ENCODE assay signal across 12 mouse cellular contexts in genomic region chr4:141304223-141304611, GRCm38 (mm10). TPM values are rescaled to one million over a fixed set of nuclear protein-coding genes. Genes with fewer than 3 reads are reported as not detected.
DNase-seq lines count a peak whose midpoint lies in the region; ATAC-seq lines count a peak whose summit lies in the region.
"Had no signal": no experiment of that assay in that cellular context is flagged by ENCODE, and none has a peak within 500 bp of the region (broad histone marks: within the 10 kb centered on the region; RNA-seq: fewer than 3 reads in every experiment).

No protein-coding gene starts in this region.

- ATAC-seq in kidney, embryonic 15.5 days (replicated peaks; ENCODE audit: low FRiP score), result no peak
- ATAC-seq in intestine, embryonic 16.5 days, result no peak
- ATAC-seq: hindbrain, embryonic 16.5 days had no signal

- peaks cover 83% of the 10 kb centered on the region for H3K4me1 ChIP-seq in kidney, embryonic 15.5 days
- H3K4me1 ChIP-seq in intestine, embryonic 16.5 days (ENCODE audit: control insufficient read depth, insufficient read depth, low read length), result peaks cover 35% of the 10 kb centered on the region

- no peaks in the 10 kb centered on the region for H3K9me3 ChIP-seq in kidney, embryonic 15.5 days (replicated peaks)
- no peaks in the 10 kb centered on the region for H3K9me3 ChIP-seq in intestine, embryonic 16.5 days (ENCODE audit: control insufficient read depth, low read length)
- H3K9me3 ChIP-seq: neural tube, embryonic 15.5 days had no signal

- H3K4me2 ChIP-seq in kidney, embryonic 15.5 days, result peak overlapping the region; percentile 78
- H3K4me2 ChIP-seq in intestine, embryonic 16.5 days (ENCODE audit: low read depth, low read length), result peak overlapping the region; percentile 84; the same call in 1 of the 2 replicates

- H3K27me3 ChIP-seq in kidney, embryonic 15.5 days, result peaks cover 20% of the 10 kb centered on the region; the same call in 1 of the 2 replicates
- H3K27me3 ChIP-seq in intestine, embryonic 16.5 days (replicated peaks; ENCODE audit: control insufficient read depth, insufficient read depth, low read length), result no peaks in the 10 kb centered on the region

- peaks cover 19% of the 10 kb centered on the region for H3K36me3 ChIP-seq in kidney, embryonic 15.5 days
- no peaks in the 10 kb centered on the region for H3K36me3 ChIP-seq in intestine, embryonic 16.5 days (ENCODE audit: control insufficient read depth, insufficient read depth, low read length)
- H3K36me3 ChIP-seq: neural tube, embryonic 15.5 days had no signal

- H3K27ac ChIP-seq in kidney, embryonic 15.5 days, result peak overlapping the region; percentile 85
- H3K27ac ChIP-seq in intestine, embryonic 16.5 days (ENCODE audit: low read length), result no peak overlapping the region
- H3K27ac ChIP-seq: neural tube, embryonic 15.5 days had no signal

- H3K9ac ChIP-seq in kidney, embryonic 15.5 days, result no peak overlapping the region
- peak overlapping the region; percentile 84 for H3K9ac ChIP-seq in intestine, embryonic 16.5 days (ENCODE audit: low read depth, low read length)
- H3K9ac ChIP-seq: neural tube, embryonic 15.5 days had no signal

- DNase-seq in kidney, adult 11 months, result no peak
- peak; percentile 47 for DNase-seq in 3134 (ENCODE audit: extremely low read depth, insufficient read length, low spot score)
- peak; percentile 51 for DNase-seq in 416B (ENCODE audit: low read depth)
- no peak for DNase-seq in urinary bladder, postnatal 10 days (ENCODE audit: low spot score)
- no peak for DNase-seq in left cerebral cortex, adult 9 months (ENCODE audit: low spot score in 2 of 2)
- DNase-seq: adrenal gland, postnatal 25 days; cerebellum, adult 9-10 months; thymus, adult 18-20 months had no signal

- 64% methylated on average over 4 of the region's 4 CpGs for WGBS in kidney, embryonic 15.5 days
- 66% methylated on average over 4 of the region's 4 CpGs for WGBS in intestine, embryonic 16.5 days

- H3K4me3 ChIP-seq in kidney, embryonic 15.5 days (replicated peaks), result peak overlapping the region; percentile 79
- H3K4me3 ChIP-seq in intestine, embryonic 16.5 days (ENCODE audit: low read length), result peak overlapping the region; percentile 81; the same call in 1 of the 2 replicates
- H3K4me3 ChIP-seq: neural tube, embryonic 15.5 days had no signal

RNA-seq across cellular contexts. Expression of gene Epha2, which starts 3.2 kb away (rescaled TPM):
- 6.8 and 7.1 TPM in 2 replicates for polyA plus RNA-seq in kidney, embryonic 15.5 days (2015; fragmentation: Nextera tagmentation; extraction: Ambion mirVana)
- 7.6 and 8.5 TPM in 2 replicates for polyA plus RNA-seq in intestine, embryonic 16.5 days (2015; fragmentation: Nextera tagmentation; extraction: Ambion mirVana)

Comparison
In these comparisons a context has a peak if more than half of its experiments do, and no peak if none do; other contexts are left out.
1. DNase-seq: peak in 3134 (single experiment) and 416B (single experiment); none in kidney, adult 11 months (single experiment), urinary bladder, postnatal 10 days (single experiment) and left cerebral cortex, adult 9 months (0 of 2).